Mouse (Mus musculus) gastrocnemius, adult 2 months (tissue): Measurements from ENCODE around the gene Ift52. TPM values are rescaled to one million over a fixed set of nuclear protein-coding genes. Genes with fewer than 3 reads are reported as not detected.
A peak's percentile ranks its signal among the peaks of the same experiment; 100 is the strongest.

ENCODE experiments used
- DNase-seq: peaks from one replicate; pipeline ENCODE4 v3.0.0; 2022
- H3K27ac ChIP-seq: fragments of 200-600 bp; 2 replicates; pipeline ENCODE4 v1.8.1; 2022; ENCODE audit warnings: mild to moderate bottlenecking
- H3K4me3 ChIP-seq: fragments of 200-600 bp; 2 replicates; pipeline ENCODE4 v1.8.1; 2022; ENCODE audit warnings: mild to moderate bottlenecking, moderate library complexity
- CTCF ChIP-seq: fragments of 200-600 bp; IDR thresholded peaks from 2 replicates; pipeline ENCODE4 v1.8.1; 2022; ENCODE audit warnings: antibody characterized with exemption, mild to moderate bottlenecking, moderate library complexity
- intact Hi-C: fragments of 180-260 bp; cut with DNase I; formaldehyde crosslinking; loops from one replicate; pipeline ENCODE4 v1.15.1; 2025
- total RNA-seq, 2 experiments: library from RNA; stranded (reverse); gene quantifications; 2 replicates each; pipeline ENCODE4 v1.2.3; 2021

Gene Ift52
- total RNA-seq, 2 experiments from 2014 or later: 13.2 to 15.1 TPM

GRCm38 (mm10) chr2:162988235-162988634, 28.9 kb upstream of the Ift52 start:
- Histone ChIP-seq H3K27ac (no peak overlapping the region), H3K4me3 (no peak overlapping the region)
- TF ChIP-seq CTCF: no peak
- intact Hi-C loops: no loop called here
- no peak for DNase-seq

DNA sequence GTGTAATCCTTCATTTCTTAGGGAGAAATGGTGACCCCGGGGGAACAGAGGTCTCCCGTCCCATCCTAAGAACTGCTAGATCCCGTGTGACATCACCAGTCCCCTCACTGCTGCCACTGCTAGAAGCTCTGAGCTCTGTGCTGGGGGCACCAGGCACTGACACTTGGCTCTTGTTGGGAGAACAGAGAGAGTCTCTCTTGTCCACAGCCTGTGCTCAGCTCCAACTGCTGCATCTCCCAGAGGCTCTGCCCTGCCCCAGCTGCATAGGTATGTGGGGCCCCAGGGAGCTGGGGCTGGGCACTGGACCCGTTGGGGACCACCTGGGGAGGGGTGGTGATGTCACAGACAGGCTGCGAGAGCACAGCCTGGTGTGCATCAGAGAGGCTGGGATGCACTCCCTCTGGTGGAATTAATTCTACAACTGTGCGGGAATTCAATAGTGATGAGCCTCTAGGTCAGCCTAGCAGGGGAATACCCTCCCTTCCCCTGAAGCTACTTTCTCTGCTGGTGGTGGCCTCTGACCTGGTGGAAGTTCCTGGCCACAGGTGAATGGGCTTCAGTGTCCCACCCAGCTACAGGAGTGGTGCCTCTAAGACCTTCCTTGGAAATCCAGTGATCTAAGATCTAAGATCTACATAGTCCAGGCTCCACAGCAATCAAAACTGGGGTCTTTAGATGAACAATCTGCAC, 25.6 kb upstream of the Ift52 start:
- Histone ChIP-seq H3K4me3 (no peak overlapping the region), H3K27ac (no peak overlapping the region)
- intact Hi-C loops: no loop called here
- DNase-seq: no peak
- no peak for TF ChIP-seq CTCF

- no peak for TF ChIP-seq CTCF
- no peak overlapping the region for H3K27ac ChIP-seq
- H3K4me3 ChIP-seq: no peak overlapping the region
- intact Hi-C loops: no loop called here
- no peak for DNase-seq
Measured at GRCm38 (mm10) chr2:162992084-162992437, 25.1 kb upstream of the Ift52 start.

DNA sequence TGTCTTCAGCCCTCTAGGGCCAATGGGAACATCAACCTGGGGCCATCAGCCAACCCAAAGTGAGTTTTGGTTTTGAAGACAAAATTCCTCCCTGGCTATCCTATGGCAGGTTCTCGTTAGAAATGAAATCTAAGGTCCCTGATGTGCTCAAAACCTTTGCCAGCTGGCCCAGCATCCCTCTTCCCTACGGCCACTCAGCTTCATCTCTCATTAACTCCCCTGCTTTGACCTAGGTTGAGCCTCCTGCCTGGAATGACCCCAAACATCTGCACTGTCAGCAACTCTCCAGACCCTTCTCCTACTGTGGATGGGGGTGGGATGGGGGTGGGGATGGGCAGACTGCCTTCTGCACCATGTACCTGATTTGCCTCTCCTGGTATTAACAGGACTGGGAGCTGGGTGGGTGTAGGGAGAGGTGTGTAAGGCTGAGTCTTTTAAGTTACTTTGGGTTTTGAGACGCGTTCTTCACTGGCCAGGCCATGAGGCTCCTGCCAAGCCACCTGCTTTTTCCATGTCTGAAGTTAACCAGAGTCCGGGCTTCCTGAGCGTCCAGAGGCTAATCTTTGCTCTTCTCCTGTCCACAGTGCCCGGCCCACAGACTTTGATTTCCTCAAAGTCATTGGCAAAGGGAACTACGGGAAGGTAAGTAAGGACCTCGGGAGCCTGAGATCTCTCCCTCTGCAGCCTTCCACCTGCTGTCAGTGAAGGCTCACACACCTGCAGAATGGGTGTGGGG, 23.1 kb upstream of the Ift52 start:
- no peak for DNase-seq
- no peak for TF ChIP-seq CTCF
- Histone ChIP-seq H3K27ac (no peak overlapping the region), H3K4me3 (no peak overlapping the region)
- intact Hi-C loops: no loop called here

DNA sequence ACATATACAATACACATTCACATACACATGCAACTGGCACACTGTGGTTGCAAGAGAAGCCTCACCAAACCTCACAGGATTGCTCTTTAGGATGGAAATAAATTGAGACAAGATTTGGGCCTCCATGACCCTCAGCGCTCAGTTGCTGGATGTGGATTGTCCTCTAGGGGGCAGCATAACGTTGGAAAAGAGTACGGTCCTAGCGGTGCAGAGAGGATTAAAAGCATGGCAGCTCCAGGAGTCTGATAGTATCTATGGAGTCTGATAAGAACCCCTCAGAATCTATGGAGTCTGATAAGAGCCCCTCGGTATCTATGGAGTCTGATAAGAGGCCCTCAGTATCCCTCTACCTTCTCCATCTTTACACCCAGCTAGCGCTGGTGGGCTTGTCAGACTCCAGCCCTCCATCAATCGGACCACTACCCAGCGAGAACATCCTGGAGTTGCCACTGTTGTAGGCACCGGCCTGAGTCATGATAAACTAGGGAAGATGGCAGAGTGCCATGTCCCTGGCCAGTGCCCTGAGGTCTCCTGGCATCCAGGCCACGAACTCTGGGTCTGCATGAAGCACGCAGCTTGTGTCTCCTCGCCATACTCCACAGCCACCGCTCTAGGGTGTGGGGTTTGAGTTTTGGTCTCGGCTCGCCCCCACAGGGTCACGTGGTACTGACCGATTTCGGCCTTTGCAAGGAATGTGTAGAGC, 18.5 kb upstream of the Ift52 start:
- DNase-seq: peak; percentile 47
- peak overlapping the region; percentile 10; the same call in 1 of the 2 replicates for H3K4me3 ChIP-seq
- H3K27ac ChIP-seq: no peak overlapping the region
- TF ChIP-seq CTCF: peak; percentile 92
- intact Hi-C loops: loop anchor here (1.0 kb wide), 1 partner anchor 76 kb away; no protein-coding TSS in a partner anchor

DNA sequence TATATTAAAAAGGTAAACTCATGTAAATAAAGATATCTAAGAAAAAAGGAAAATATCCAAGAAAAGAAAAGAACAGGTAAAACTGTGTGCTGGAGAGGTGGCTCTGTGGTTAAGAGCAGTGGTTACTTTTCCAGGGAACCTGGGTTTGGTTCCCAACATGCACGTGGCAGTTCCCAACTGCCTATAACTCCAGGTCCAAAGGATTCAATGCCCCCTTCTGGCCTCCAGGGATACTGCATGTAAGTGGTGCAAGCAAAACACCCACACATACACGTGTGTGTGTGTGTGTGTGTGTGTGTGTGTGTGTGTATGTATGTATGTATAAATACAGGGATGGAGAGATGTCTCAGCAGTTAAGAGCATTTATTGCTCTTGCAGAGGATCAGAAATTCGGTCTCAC, 17.4 kb upstream of the Ift52 start:
- TF ChIP-seq CTCF: peak; percentile 71
- DNase-seq: peak; percentile 47
- intact Hi-C loops: loop anchor here (1.0 to 5.0 kb wide), 2 partner anchors 32 to 77 kb away; no protein-coding TSS in a partner anchor
- Histone ChIP-seq H3K27ac (no peak overlapping the region), H3K4me3 (no peak overlapping the region)

DNA sequence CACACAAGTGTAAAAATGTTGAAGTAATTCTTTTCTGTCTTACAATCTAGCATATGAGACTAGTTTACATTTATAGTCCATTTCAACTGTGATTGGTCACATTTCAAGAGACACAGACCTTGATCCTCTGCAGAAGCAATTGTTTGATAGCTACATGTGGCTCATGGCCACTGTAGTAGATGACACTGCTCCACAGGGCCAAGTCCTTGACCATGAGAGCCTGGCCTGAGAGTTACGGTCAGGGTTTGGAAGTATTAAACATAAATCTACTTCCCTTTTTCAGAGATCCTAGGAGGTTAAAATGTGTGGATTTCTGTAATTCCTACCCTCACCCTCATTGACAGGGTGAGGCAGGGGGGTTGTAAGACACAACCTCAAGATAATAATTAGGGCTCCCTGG, 16.1 kb upstream of the Ift52 start:
- TF ChIP-seq CTCF: no peak
- H3K4me3 ChIP-seq: no peak overlapping the region
- no peak overlapping the region for H3K27ac ChIP-seq
- intact Hi-C loops: loop anchor here (5.0 kb wide), 1 partner anchor 34 kb away; no protein-coding TSS in a partner anchor
- DNase-seq: no peak

GRCm38 (mm10) chr2:163007299-163007698, 9.9 kb upstream of the Ift52 start:
- intact Hi-C loops: no loop called here
- no peak for DNase-seq
- no peak overlapping the region for H3K4me3 ChIP-seq
- no peak for TF ChIP-seq CTCF
- H3K27ac ChIP-seq: no peak overlapping the region

DNA sequence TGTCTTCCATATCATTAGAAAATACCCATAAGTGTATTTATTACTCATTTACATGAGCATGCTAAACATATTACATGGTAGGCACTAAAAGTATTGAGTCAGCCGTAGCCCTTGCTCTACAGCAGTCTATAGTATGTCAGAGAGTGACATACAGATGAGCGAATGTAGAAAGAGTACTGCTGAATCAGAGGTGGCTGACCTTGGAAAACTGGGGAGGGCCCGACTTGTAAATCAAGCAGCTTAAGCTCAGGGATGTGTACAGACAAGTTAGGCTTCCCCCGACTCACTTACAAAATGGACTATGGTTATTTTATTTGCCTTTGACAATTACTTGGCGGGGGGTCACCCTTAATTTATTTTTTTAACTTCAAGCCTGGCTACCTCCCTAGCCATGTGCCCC, 14.1 kb downstream of the Ift52 start:
- TF ChIP-seq CTCF: no peak
- Histone ChIP-seq H3K4me3 (no peak overlapping the region), H3K27ac (no peak overlapping the region)
- DNase-seq: no peak
- intact Hi-C loops: no loop called here

DNA sequence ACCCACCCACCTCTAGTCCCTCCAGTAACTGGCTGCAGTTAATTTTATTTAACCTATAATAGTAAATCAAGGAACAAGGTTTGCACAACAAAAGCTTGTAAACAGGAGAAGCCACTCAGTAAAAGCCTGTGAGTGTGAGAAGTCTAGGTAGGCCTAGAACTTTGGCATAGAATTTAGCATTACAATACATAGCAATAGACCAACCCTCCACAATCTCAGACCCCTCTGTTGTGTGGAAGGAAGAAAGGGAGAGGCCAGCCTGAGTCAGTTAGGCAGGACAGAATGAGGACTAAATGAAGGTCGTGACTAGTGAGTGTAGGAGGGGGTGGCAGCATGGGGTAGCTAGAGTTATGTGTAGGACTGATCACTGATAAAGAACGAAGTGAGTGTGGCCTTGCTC, 14.6 kb downstream of the Ift52 start:
- intact Hi-C loops: no loop called here
- H3K27ac ChIP-seq: no peak overlapping the region
- no peak overlapping the region for H3K4me3 ChIP-seq
- DNase-seq: no peak
- no peak for TF ChIP-seq CTCF

DNA sequence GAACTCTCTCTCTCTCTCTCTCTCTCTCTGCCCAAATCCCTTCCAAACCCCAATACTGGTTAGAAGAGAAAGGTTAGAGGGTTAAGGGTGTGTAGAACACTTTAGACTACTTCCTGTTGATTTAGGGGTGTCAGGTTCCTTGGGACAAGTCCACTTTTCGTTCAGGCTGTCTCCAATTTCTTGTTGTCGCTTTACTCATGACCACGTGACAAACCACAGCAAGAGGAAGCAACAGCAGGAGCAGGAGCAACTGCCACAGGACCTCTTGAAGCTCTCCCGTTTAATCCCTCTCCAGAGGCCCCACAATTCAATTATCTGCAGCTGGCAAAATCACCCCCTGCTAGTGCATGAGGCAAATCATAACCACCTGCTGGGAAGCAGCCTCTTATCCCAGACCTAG, 15.5 kb downstream of the Ift52 start:
- no peak for TF ChIP-seq CTCF
- no peak overlapping the region for H3K4me3 ChIP-seq
- no peak for DNase-seq
- H3K27ac ChIP-seq: no peak overlapping the region
- intact Hi-C loops: no loop called here

- no peak for TF ChIP-seq CTCF
- no peak for DNase-seq
- H3K4me3 ChIP-seq: no peak overlapping the region
- intact Hi-C loops: no loop called here
- H3K27ac ChIP-seq: no peak overlapping the region
Measured at GRCm38 (mm10) chr2:163039940-163040339, 22.8 kb downstream of the Ift52 start.

DNA sequence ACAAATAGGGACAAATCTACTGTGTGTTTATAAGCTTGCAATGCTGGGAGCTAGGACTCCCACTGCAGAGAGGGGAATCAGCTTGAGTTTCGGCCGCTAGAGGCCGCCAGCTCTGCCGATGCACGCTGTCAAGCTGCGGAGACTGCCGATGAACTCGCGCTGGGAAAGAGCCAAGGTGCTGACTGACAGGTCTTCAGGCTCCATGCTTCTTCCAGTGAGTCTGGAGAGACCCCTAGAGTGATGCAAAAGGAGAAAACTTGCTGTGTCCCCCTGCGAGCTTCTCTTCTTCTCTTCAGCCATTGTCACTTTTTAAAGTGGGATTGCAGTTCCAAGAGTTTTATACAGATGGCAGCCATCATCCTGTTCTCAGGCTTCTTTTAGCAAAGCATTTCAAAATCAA, 31.0 kb downstream of the Ift52 start:
- peak; percentile 86 for TF ChIP-seq CTCF
- DNase-seq: peak; percentile 82
- intact Hi-C loops: no loop called here
- no peak overlapping the region for H3K27ac ChIP-seq
- H3K4me3 ChIP-seq: peak overlapping the region; percentile 44
